Mouse (Mus musculus) heart, adult 2 months (tissue): ENCODE measurements around the gene Ostf1.

ENCODE experiments used
- CTCF ChIP-seq: fragments of 200-600 bp; IDR thresholded peaks from 2 replicates; pipeline ENCODE4 v1.8.1; 2022; ENCODE audit warnings: antibody characterized with exemption, mild to moderate bottlenecking, moderate library complexity
- EP300 ChIP-seq: fragments of 200-500 bp; IDR thresholded peaks from 2 replicates; pipeline ENCODE4 v1.6.1; 2011; ENCODE audit warnings: low read depth, low read length, control low read depth; ENCODE audit not compliant: insufficient read depth
- POLR2A ChIP-seq: fragments of 200-500 bp; IDR thresholded peaks from 2 replicates; pipeline ENCODE4 v1.6.1; 2011; ENCODE audit warnings: mild to moderate bottlenecking, low read depth, low read length, control low read depth; ENCODE audit not compliant: insufficient read depth

DNA sequence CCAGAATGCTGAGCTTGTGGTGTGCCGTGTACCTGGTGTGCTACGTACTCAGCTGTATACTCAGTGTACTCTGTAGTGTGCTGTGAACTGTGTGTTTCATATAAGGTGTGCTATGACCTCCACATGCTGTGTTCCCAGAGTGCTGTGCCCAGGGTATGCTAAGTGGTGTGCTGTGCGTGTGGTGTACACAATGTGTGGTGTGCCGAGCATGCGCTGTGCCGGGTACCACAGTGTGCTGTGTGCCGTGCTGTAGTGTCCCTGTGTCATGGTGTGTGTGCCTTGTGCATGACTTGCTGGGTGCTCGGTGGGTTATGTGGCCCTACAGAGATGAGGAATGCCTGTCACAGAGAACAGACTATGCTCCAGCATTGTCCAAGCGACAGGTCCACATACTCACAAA, 31.0 kb downstream of the Ostf1 start:
- TF ChIP-seq CTCF (no peak), EP300 (no peak), POLR2A (no peak)
